Mouse (Mus musculus): ENCODE results near the gene Sag. TPM values are rescaled to one million over a fixed set of nuclear protein-coding genes. Genes with fewer than 3 reads are reported as not detected.

Sag gene
- polyA plus RNA-seq, 1 experiment = 0.68 TPM

- H3K79me2 ChIP-seq (ENCODE audit: control insufficient read depth, insufficient read depth) = no peaks in the 10 kb centered on the region
- TF ChIP-seq CEBPB (IDR thresholded peaks at IDR 0.05; ENCODE audit: low read depth) (no peak), USF1 (IDR thresholded peaks at IDR 0.05; ENCODE audit: low read depth) (no peak), MYOD1 (IDR thresholded peaks at IDR 0.05; ENCODE audit: control insufficient read depth, insufficient read length, low read depth) (no peak), CTCF (IDR thresholded peaks at IDR 0.05; ENCODE audit: control insufficient read depth, insufficient read depth, insufficient read length) (no peak)
- no peak overlapping the region for H3K4me3 ChIP-seq (ENCODE audit: insufficient read depth, poor library complexity, severe bottlenecking)
- H3K27me3 ChIP-seq (ENCODE audit: control insufficient read depth, insufficient read depth, insufficient read length) = no peaks in the 10 kb centered on the region
- H3ac ChIP-seq (ENCODE audit: control insufficient read depth, insufficient read length, low read depth) = no peak overlapping the region
- H3K79me3 ChIP-seq (ENCODE audit: low read depth) = no peaks in the 10 kb centered on the region
- H3K36me3 ChIP-seq (ENCODE audit: control insufficient read depth, insufficient read depth) = peaks cover 91% of the 10 kb centered on the region
Observed at GRCm38 (mm10) chr1:87770486-87770885, 33.0 kb upstream of the Sag start.

- TF ChIP-seq FOSL1 (IDR thresholded peaks at IDR 0.05; ENCODE audit: insufficient read depth, low read length, poor library complexity, severe bottlenecking) (no peak), MYOG (IDR thresholded peaks at IDR 0.05; ENCODE audit: control insufficient read depth, extremely low read depth, insufficient read length) (no peak), CEBPB (IDR thresholded peaks at IDR 0.05; ENCODE audit: low read depth) (no peak), USF1 (IDR thresholded peaks at IDR 0.05; ENCODE audit: low read depth) (no peak), MAX (IDR thresholded peaks at IDR 0.05) (no peak), MYOD1 (IDR thresholded peaks at IDR 0.05; ENCODE audit: control insufficient read depth, insufficient read length, low read depth) (no peak), CTCF (IDR thresholded peaks at IDR 0.05; ENCODE audit: control insufficient read depth, insufficient read depth, insufficient read length) (no peak)
- Histone ChIP-seq H3K79me3 (ENCODE audit: low read depth) (no peaks in the 10 kb centered on the region), H3ac (ENCODE audit: control insufficient read depth, insufficient read length, low read depth) (no peak overlapping the region), H3K36me3 (ENCODE audit: control insufficient read depth, insufficient read depth) (peaks cover 90% of the 10 kb centered on the region), H3K79me2 (ENCODE audit: control insufficient read depth, insufficient read depth) (no peaks in the 10 kb centered on the region), H3K4me3 (ENCODE audit: insufficient read depth, poor library complexity, severe bottlenecking) (no peak overlapping the region), H3K27me3 (ENCODE audit: control insufficient read depth, insufficient read depth, insufficient read length) (no peaks in the 10 kb centered on the region)
Observed at GRCm38 (mm10) chr1:87771724-87772123, 31.8 kb upstream of the Sag start.

- Histone ChIP-seq H3K27me3 (ENCODE audit: control insufficient read depth, insufficient read depth, insufficient read length) (no peaks in the 10 kb centered on the region), H3K79me2 (ENCODE audit: control insufficient read depth, insufficient read depth) (no peaks in the 10 kb centered on the region), H3K4me3 (ENCODE audit: insufficient read depth, poor library complexity, severe bottlenecking) (no peak overlapping the region), H3K79me3 (ENCODE audit: low read depth) (no peaks in the 10 kb centered on the region), H3ac (ENCODE audit: control insufficient read depth, insufficient read length, low read depth) (no peak overlapping the region), H3K36me3 (ENCODE audit: control insufficient read depth, insufficient read depth) (peaks cover 90% of the 10 kb centered on the region)
- TF ChIP-seq CEBPB (IDR thresholded peaks at IDR 0.05; ENCODE audit: low read depth) (no peak), MYOG (IDR thresholded peaks at IDR 0.05; ENCODE audit: control insufficient read depth, extremely low read depth, insufficient read length) (no peak), FOSL1 (IDR thresholded peaks at IDR 0.05; ENCODE audit: insufficient read depth, low read length, poor library complexity, severe bottlenecking) (no peak), MAX (IDR thresholded peaks at IDR 0.05) (no peak)
Observed at GRCm38 (mm10) chr1:87773336-87773735, 30.1 kb upstream of the Sag start.

- Histone ChIP-seq H3K79me3 (ENCODE audit: low read depth) (no peaks in the 10 kb centered on the region), H3ac (ENCODE audit: control insufficient read depth, insufficient read length, low read depth) (no peak overlapping the region), H3K36me3 (ENCODE audit: control insufficient read depth, insufficient read depth) (peaks cover 94% of the 10 kb centered on the region), H3K4me3 (ENCODE audit: insufficient read depth, poor library complexity, severe bottlenecking) (no peak overlapping the region), H3K27me3 (ENCODE audit: control insufficient read depth, insufficient read depth, insufficient read length) (no peaks in the 10 kb centered on the region), H3K79me2 (ENCODE audit: control insufficient read depth, insufficient read depth) (no peaks in the 10 kb centered on the region)
- TF ChIP-seq CEBPB (IDR thresholded peaks at IDR 0.05; ENCODE audit: low read depth) (no peak), MYOG (IDR thresholded peaks at IDR 0.05; ENCODE audit: control insufficient read depth, extremely low read depth, insufficient read length) (no peak), MAX (IDR thresholded peaks at IDR 0.05) (no peak), CTCF (IDR thresholded peaks at IDR 0.05; ENCODE audit: control insufficient read depth, insufficient read depth, insufficient read length) (no peak), FOSL1 (IDR thresholded peaks at IDR 0.05; ENCODE audit: insufficient read depth, low read length, poor library complexity, severe bottlenecking) (no peak), USF1 (IDR thresholded peaks at IDR 0.05; ENCODE audit: low read depth) (no peak), MYOD1 (IDR thresholded peaks at IDR 0.05; ENCODE audit: control insufficient read depth, insufficient read length, low read depth) (no peak)
Observed at GRCm38 (mm10) chr1:87774845-87775244, 28.6 kb upstream of the Sag start.

- no peak overlapping the region for H3ac ChIP-seq (ENCODE audit: control insufficient read depth, insufficient read length, low read depth)
- H3K36me3 ChIP-seq (ENCODE audit: control insufficient read depth, insufficient read depth) = peaks cover 90% of the 10 kb centered on the region
- TF ChIP-seq CEBPB (IDR thresholded peaks at IDR 0.05; ENCODE audit: low read depth) = no peak
- no peak for TF ChIP-seq MYOD1 (IDR thresholded peaks at IDR 0.05; ENCODE audit: control insufficient read depth, insufficient read length, low read depth)
- no peak for TF ChIP-seq CTCF (IDR thresholded peaks at IDR 0.05; ENCODE audit: control insufficient read depth, insufficient read depth, insufficient read length)
- no peak for TF ChIP-seq MAX (IDR thresholded peaks at IDR 0.05)
- no peaks in the 10 kb centered on the region for H3K79me3 ChIP-seq (ENCODE audit: low read depth)
- no peaks in the 10 kb centered on the region for H3K79me2 ChIP-seq (ENCODE audit: control insufficient read depth, insufficient read depth)
- H3K4me3 ChIP-seq (ENCODE audit: insufficient read depth, poor library complexity, severe bottlenecking) = no peak overlapping the region
- H3K27me3 ChIP-seq (ENCODE audit: control insufficient read depth, insufficient read depth, insufficient read length) = no peaks in the 10 kb centered on the region
Observed at GRCm38 (mm10) chr1:87779204-87779785, 24.2 kb upstream of the Sag start.

- H3K79me3 ChIP-seq (ENCODE audit: low read depth) = no peaks in the 10 kb centered on the region
- TF ChIP-seq FOSL1 (IDR thresholded peaks at IDR 0.05; ENCODE audit: insufficient read depth, low read length, poor library complexity, severe bottlenecking) (no peak), MAX (IDR thresholded peaks at IDR 0.05) (no peak), MYOD1 (IDR thresholded peaks at IDR 0.05; ENCODE audit: control insufficient read depth, insufficient read length, low read depth) (no peak), CTCF (IDR thresholded peaks at IDR 0.05; ENCODE audit: control insufficient read depth, insufficient read depth, insufficient read length) (no peak), CEBPB (IDR thresholded peaks at IDR 0.05; ENCODE audit: low read depth) (no peak), USF1 (IDR thresholded peaks at IDR 0.05; ENCODE audit: low read depth) (no peak), MYOG (IDR thresholded peaks at IDR 0.05; ENCODE audit: control insufficient read depth, extremely low read depth, insufficient read length) (no peak)
- H3K27me3 ChIP-seq (ENCODE audit: control insufficient read depth, insufficient read depth, insufficient read length) = no peaks in the 10 kb centered on the region
- H3K4me3 ChIP-seq (ENCODE audit: insufficient read depth, poor library complexity, severe bottlenecking) = no peak overlapping the region
- no peaks in the 10 kb centered on the region for H3K79me2 ChIP-seq (ENCODE audit: control insufficient read depth, insufficient read depth)
- H3ac ChIP-seq (ENCODE audit: control insufficient read depth, insufficient read length, low read depth) = no peak overlapping the region
- H3K36me3 ChIP-seq (ENCODE audit: control insufficient read depth, insufficient read depth) = peaks cover 79% of the 10 kb centered on the region
Observed at GRCm38 (mm10) chr1:87785703-87786102, 17.8 kb upstream of the Sag start.
